Mouse (Mus musculus): ENCODE results near the gene Mmgt1.

- TF ChIP-seq CTCF (IDR thresholded peaks at IDR 0.05; ENCODE audit: low read depth) (no peak), EP300 (IDR thresholded peaks at IDR 0.05; ENCODE audit: low read depth) (no peak)
Measured at GRCm38 (mm10) chrX:56609623-56610317, 11.9 kb upstream of the Mmgt1 start, which contains the start of gene Slc9a6.

Measured in heart, postnatal 0 days (tissue).